Mouse (Mus musculus): ENCODE measurements around the gene Gm5725. TPM values are rescaled to one million over a fixed set of nuclear protein-coding genes. Genes with fewer than 3 reads are reported as not detected.
"Not testable (repeated sequence)": the region's sequence is repeated elsewhere in the genome, so short reads cannot be mapped to it uniquely, and the experiment has no call there.

Gm5725 gene
- not detected for polyA plus RNA-seq (2017; shearing (Covaris generic))

DNA sequence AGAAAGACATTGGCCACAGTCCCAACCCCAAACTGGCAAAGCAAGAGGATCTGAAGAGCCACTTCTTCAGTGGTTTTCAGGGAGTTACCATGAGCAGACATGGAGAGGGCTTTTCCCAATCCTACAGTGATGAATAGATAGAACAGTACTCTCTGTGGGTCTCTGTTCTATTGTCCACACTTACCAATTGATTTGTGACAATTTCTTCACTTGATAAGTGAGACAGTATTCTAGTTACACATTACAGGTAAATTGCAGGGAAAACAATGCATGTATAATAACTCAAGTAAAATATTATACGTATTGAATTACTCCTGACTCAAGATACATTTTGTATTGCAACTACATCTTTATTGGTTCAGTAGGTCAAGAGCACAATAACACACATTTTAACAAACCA, at the start of gene Gm5725:
Gm5725 (minus strand) TSS at position 101 of the 400 bp plus-strand sequence.
- not testable (repeated sequence) for ATAC-seq

DNA sequence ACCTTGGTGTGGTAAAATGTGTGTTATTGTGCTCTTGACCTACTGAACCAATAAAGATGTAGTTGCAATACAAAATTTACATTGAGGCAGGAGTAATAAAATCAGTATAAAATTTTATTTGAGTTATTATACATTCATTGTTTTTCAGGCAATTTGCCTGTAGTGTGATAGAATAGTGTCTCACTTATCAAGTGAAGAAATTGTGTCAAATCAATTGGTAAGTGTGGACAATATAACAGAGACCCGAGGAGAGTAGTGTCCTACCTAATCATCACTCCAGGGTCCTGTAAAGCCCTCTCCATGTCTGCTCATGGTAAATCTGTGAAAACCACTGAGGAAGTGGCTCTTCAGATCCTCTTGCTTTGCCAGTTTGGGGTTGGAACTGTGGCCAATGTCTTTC, 12.0 kb downstream of the Gm5725 start, which contains the start of gene Vmn1r135:
Vmn1r135 (plus strand) TSS at position 301 of the 400 bp plus-strand sequence.
- ATAC-seq = not testable (repeated sequence)

DNA sequence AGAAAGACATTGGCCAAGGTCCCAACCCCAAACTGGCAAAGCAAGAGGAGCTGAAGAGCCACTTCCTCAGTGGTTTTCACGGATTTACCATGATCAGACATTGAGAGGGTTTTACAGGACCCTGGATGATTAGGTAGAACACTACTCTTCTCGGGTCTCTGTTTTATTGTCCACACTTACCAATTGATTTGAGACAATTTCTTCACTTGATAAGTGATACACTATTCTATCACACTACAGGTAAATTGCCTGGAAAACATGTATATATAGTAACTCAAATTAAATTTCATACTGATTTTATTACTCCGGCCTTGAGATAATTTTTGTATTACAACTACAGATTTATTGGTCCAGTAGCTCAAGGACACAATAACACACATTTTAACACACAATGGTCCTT, 47.4 kb downstream of the Gm5725 start, which contains the start of gene Gm4177:
Gm4177 (minus strand) TSS at position 101 of the 400 bp plus-strand sequence.
- not testable (repeated sequence) for ATAC-seq

Other genes starting within 250 kb of the Gm5725 start
- not detected for gene Vmn1r132, start 230.2 kb downstream of the Gm5725 start, polyA plus RNA-seq (2017; shearing (Covaris generic))
- not detected for gene Gm4175, start 82.8 kb downstream of the Gm5725 start, polyA plus RNA-seq (2017; shearing (Covaris generic))
- gene Gm4177, start 47.5 kb downstream of the Gm5725 start, polyA plus RNA-seq (2017; shearing (Covaris generic)) = not detected
- not detected for gene Vmn1r135, start 11.9 kb downstream of the Gm5725 start, polyA plus RNA-seq (2017; shearing (Covaris generic))
- gene Gm5891, start 77.0 kb upstream of the Gm5725 start, polyA plus RNA-seq (2017; shearing (Covaris generic)) = not detected
- gene Vmn1r137, start 150.3 kb upstream of the Gm5725 start, polyA plus RNA-seq (2017; shearing (Covaris generic)) = not detected
- not detected for gene Vmn1r138, start 184.6 kb upstream of the Gm5725 start, polyA plus RNA-seq (2017; shearing (Covaris generic))
- gene Gm6176, start 212.0 kb upstream of the Gm5725 start, polyA plus RNA-seq (2017; shearing (Covaris generic)) = not detected
- gene Vmn1r139, start 224.8 kb upstream of the Gm5725 start, polyA plus RNA-seq (2017; shearing (Covaris generic)) = not detected